Mouse (Mus musculus) Muller cell, postnatal 12 days (primary cell): Measurements from ENCODE around the gene Eps8l1.
"Not testable (repeated sequence)": the region's sequence is repeated elsewhere in the genome, so short reads cannot be mapped to it uniquely, and the experiment has no call there.

ENCODE experiments used
- DNase-seq: peaks from one replicate; pipeline ENCODE4 v3.0.0-alpha.2; 2015; ENCODE audit errors: inconsistent ontology term

Gene Eps8l1

DNA sequence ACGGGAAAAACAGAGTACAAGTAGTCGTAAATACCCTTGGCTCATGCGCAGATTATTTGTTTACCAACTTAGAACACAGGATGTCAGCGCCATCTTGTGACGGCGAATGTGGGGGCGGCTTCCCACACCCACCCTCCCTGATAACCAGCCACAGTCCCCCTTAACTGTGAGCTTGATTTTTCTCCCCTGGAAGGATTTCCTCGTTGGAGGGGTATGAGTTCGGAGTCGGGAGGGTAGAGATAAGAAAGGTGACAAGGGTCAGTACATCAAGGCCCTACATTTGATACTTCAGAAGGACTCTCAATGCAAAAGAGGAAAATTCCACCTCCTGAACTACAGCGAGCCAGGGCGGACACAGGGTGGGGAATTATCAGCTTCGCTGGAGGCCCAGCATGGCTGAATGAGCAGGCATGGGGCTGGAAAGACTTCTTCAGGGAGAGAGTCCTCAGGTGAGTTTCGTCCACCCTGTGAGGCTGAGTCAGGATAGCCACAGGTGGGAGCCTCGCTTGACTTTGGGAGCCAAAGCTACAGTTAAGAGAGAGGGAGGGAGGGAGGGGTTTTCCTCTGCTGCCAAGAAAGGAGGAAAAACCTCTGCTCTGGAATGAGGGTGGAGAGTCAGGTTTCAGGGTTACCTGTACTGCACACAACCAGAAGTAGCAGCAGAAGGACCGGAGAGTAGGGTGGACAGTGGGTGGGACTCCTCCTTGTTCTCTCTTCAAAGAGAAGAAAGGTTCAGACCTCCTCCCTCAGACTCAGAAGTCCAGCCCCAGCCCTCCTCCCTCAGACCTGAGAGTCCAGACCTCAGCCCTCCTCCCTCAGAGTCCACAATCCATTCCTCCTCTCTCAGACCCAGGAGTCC lies at the start of gene Eps8l1:
TSS of gene Eps8l1 (plus strand) at position 99 of the 859 bp plus-strand sequence.
- peak; percentile 40 for DNase-seq

DNA sequence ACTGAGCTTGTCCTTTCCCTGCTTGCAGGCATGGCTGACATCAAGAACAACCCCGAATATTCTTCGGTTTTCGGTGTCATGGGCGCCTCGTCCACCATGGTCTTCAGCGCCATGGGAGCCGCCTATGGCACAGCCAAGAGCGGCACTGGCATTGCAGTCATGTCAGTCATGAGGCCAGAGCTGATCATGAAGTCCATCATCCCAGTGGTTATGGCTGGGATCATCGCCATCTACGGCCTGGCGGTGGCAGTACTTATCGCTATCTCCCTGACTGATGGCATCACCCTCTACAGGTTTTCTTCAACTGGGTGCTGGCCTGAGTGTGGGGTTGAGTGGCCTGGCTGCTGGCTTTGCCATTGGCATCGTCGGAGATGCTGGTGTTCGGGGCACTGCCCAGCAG lies 48.1 kb upstream of the Eps8l1 start:
- not testable (repeated sequence) for DNase-seq

DNA sequence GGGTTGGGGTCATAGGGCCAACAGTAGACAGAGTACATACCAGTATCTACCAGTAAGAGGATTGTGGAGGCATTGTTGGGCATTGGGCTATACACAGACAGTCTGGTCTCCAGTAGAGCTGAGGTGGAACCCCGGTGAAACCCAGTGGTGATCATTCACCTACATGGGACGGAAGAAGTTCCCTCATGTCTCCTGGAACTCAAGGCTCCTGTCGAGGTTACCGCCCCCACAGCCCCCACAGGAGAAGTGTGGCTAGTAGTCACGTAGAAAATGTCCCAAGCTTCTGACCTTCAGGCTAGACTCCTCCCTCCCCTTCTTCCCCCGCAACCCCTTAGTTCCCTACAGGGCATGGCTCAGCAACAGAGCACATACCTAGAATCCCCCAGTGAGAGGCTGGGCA lies 40.8 kb upstream of the Eps8l1 start:
- no peak for DNase-seq

DNA sequence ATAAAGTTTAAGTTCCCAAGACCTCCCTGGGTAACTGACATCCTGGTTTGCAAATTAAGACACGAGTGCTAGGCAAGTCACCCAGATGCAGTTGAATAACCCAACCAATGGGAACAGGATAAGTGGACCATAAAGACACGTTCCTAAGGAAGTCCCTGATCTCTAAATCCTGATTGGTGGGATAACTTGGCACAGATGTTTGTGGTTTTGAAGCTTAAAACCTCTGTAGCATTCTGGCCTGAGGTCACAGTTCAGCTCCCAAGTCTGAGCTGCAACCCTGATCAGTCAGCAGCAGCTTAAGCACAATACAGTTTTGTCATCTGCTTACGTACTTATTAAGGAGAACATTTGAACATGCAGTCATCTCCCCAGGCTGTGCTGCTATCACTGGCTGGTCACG lies 40.2 kb upstream of the Eps8l1 start:
- no peak for DNase-seq

DNA sequence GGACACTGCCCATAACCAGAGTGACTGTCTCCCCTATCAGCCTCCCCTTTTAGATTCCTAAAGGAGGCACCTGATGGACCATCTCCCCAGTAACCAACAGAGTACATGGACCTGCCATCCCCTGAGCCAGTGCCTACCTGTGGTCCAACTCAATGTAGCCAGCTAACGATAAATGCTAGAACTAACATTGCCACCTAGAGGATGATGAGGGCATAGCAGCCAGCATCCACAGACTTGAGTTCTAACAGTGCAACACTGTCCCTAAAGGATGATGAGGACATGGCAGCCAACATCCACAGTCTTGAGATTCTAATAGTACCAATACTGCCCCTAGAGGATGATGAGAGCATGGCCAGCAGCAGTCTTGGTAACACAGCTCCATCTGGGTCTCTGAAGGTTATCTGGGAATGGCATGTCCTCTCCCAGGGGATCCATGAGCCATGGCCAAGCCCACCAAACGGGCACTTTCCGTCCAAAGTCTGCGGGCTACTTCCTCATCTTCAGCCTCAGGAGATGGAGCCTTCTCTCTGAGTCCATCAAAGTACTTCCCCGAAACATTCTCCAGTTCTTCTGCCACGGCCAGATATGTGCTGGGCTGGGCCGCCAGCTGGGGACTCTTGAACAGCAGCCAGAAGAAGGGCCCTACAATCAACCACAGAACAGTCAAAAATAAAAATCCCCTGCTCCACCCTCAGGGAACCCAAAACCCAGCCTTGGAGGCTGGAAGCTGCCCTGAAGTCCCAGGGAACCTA lies 33.1 kb upstream of the Eps8l1 start:
- peak; percentile 86 for DNase-seq

DNA sequence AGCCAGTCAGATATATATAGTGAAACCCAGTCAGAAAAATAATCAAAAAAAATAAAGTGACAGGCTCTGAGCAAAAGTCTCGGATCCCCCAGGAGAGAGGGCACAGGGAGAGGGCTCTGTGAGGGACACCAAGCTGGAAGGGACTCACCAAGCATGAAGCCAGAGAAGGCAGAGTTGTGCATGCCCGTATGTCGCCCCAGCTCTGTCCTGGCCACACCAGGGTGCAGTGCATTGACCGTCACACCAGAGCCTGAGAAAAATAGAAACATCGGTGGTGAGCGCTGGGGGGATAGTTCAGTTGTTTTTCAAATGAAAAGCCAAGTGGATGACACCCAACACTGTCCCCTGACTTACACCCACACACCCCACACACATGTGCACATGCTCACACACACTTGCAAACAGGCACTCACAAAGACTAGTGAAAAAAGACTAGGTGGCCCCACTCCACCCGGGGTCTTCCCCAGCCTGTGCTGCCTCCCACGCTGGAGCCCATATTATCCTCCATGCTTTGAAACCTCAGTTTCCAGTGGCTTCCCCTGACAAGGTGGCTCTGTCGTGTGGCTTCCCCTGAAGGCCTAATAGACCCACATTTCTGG lies 30.1 kb upstream of the Eps8l1 start:
- DNase-seq: no peak

DNA sequence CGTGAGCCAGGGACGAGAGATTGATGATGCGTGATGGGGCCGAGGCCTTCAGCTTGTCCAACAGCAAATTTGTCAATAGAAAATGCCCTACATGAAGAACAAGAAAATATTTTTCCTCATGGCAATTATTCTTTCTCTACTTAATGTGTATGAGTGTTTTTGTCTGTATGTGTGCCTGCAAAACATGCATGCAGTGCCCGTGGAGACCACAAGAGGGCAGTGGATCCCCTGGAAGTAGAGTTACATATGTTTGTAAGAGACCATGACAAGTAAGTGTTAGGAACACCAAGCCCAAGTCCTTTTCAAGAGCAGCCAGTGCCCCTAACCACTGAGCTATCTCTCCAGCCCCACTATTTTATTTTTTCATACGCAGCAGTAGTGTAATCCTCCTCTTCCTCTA lies 28.9 kb upstream of the Eps8l1 start:
- peak; percentile 45 for DNase-seq

DNA sequence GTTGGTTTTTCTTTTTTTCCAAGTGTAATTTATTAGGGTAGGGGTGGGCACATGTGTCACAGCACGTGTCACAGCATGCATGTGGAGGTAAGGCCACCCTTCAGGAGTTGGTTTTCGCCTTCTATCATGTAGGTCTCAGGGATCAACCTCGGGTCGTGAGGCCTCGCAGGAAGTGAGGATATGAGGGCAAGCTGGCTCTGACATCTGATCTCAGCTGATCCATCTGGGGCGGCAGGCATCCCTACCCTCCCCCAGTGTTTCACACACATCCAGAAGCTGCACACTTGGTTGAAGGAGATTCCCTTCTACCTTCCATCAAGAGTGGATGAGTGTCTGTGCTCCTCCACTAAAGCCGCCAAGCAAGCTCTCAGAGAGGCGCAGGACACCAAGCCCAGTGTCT lies 28.4 kb upstream of the Eps8l1 start:
- DNase-seq: no peak

DNA sequence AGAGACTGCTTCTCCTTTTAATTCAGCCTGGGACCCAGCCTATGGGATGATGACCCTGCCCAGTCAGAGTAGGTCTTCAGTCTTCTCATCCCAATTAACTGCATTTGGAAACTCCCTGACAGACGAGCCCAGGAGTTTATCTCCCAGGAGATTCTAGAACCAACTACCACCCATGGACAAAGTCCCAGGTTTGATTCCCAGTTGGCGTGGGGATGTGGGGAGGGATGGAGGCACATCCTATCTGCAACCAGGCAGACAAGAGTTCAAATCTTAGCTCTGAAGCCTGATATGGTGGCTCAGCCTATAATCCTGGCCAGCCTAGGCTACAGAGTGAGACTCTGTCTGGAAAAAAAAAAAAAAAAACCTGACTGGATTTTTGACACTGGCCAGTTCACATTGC lies 22.8 kb upstream of the Eps8l1 start:
- DNase-seq: no peak

DNA sequence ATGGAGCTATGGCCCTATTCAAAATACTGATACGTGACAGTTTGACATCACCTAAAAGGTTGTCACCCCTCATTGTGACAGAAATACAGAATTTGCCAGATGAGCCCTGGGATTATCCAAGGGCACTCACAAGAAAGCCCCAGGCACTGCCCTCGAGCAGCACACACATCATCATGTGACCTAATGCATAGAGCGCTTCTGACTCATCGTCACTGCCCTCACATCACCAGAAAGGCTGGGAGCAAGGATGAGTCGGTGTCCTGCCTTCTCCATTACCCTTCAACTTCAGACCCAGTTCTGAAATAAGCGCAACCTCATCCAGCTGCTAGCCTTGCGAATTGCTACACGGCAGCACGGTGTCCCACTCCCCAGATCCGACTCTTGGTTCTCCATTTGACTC lies 19.9 kb upstream of the Eps8l1 start:
- no peak for DNase-seq

DNA sequence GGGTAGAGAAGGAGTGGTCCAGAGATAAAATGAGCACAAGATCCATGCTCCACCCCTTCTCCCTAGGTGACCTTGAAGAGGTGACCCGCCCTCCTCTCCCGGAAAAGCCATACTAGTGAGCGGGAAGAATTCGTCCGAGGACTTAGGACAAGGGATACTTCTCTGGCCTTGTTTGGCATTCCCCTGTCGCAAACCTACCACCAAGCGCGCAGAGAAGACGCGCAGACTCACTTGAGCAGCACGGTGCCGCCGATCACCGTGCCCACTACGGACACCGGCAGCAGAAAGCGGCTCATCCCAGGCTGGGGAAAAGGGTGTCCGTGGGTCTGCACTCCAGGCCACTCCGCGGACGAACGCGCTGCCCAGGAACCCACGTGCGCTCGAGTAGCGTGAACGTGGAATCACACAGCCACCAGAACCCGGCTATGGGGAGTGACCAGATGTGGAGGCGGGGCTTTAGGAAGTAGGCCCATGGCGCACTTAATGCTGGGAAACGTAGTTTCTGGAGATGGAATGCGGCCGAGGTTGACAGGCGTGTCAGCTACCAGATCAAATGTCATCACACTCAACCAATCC lies 15.2 kb upstream of the Eps8l1 start, which contains the start of gene Rdh13:
TSS of gene Rdh13 (minus strand) at position 434 of the 576 bp plus-strand sequence.
- DNase-seq: peak; percentile 89

DNA sequence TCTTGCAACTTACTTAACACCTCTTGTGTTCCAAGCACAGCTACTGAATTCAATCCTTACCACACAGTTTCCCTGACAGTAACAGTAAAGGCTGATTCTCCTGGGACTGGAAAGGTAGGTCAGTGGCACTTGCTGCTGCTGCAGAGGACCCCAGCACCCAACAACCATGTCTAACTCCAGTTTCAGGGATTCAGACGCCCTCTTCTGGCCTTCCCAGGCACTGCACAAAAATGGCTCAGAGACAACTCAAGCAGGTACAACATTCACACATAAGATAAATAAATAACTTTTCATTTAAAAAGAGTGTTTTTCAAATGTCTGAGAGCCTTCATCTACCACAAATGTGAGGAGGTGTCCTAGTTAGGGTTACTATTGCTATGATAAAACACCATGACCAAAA lies 13.3 kb upstream of the Eps8l1 start:
- DNase-seq: no peak

DNA sequence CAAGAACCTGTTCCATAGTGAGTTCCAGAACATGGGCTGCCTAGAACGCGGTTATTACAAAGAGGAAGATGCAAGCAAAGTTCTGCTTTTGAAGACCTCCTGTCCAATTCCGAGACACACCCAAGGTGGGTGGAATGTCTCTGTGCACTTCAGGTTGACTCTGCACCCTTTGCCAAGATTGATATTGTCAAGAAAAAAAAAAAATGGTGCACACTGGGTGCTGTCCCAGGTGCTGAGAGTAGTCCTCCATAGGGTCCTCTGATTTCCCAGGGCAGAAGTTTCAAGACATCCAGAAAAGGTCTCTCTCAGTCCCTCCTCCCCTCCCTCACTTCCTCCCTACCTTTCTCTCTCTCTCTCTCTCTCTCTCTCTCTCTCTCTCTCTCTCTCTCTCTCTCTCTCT lies 12.0 kb upstream of the Eps8l1 start:
- DNase-seq: no peak

DNA sequence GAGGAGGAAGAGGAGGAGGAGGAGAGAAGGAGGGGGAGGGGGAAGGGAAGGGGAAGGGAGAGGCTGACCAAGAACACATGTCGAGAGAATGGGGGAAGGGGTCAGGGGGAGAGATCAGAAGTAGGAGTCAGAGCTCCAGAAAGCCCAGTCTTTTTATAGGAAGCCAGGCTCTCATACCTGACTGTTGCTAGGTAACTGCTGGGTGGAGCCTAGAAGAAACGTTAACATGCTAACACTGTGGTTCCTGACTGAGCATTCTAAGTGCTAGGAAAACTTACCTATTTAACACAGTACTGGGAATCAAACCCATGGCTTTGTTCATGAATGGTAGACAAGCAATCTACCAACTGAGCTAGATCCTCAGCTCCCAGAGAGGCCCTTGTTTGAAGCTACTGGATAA lies 11.3 kb upstream of the Eps8l1 start:
- DNase-seq: no peak

DNA sequence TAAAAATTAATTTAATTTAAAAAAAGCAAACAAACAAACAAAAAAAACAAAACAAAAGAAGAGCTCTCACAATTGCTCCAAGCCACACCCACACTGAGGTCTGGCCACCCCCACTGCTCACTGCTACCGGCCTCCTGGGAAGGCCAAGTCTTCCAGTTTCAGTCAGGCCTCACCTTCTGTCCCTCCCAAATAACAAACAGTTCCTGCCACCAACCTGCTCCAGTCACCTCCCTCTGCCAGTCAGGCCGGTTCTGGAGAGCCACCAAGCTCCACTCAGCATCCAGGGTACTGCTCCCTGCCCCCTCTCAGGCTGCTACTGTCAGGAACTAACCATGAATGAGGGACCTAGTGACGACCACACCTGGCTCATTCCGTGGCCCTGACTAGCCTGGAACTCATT lies 7.8 kb upstream of the Eps8l1 start:
- no peak for DNase-seq

DNA sequence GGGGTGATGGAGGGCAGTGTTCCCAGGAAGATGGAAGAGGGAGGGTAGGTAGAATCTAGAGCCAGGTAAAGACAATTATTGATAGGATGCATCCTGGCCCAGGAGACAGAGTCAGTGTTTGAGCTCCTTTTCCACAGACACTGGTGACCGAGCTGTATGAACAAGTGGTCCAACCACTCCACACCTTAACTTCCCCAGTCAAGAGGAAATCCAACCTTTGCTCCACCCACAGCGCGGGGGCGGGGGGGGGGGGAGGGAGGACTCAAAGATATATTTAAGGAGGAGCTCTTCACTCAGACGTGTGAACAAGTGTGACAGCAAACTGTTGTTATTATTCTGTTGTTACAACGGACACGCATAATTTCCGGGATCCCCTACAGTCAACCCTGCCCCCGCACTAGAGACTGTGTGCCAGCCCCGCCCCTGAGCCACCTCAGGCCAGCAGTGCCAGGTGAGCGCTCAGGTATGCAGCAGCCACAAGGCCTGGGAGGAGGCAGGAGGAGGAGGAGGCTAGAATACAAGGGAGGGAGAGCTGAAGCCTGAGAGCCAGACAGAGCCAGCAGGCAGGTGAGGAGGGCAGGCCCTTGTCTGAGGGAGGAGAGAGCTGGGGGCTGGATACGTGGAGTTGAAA lies 3.8 kb downstream of the Eps8l1 start:
- no peak for DNase-seq

DNA sequence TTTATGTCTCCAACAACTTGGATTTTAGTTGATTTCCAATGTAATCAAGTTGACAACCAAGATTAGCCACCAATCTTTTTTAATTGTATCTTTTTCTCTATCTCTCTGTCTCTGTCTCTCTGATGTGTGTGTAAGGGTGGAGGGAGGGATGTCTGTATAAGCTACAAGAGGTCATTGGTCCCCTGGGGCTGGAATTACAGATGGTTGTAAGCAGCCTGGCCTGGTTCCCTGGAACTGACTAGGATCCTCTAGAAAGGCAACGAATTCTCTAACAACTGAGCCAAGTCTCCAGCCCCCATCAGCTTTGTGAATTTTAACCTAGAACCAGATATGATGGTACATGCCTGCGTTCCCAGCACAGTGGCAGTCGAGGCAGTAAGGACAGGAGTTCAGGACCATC lies 7.3 kb downstream of the Eps8l1 start:
- DNase-seq: no peak

DNA sequence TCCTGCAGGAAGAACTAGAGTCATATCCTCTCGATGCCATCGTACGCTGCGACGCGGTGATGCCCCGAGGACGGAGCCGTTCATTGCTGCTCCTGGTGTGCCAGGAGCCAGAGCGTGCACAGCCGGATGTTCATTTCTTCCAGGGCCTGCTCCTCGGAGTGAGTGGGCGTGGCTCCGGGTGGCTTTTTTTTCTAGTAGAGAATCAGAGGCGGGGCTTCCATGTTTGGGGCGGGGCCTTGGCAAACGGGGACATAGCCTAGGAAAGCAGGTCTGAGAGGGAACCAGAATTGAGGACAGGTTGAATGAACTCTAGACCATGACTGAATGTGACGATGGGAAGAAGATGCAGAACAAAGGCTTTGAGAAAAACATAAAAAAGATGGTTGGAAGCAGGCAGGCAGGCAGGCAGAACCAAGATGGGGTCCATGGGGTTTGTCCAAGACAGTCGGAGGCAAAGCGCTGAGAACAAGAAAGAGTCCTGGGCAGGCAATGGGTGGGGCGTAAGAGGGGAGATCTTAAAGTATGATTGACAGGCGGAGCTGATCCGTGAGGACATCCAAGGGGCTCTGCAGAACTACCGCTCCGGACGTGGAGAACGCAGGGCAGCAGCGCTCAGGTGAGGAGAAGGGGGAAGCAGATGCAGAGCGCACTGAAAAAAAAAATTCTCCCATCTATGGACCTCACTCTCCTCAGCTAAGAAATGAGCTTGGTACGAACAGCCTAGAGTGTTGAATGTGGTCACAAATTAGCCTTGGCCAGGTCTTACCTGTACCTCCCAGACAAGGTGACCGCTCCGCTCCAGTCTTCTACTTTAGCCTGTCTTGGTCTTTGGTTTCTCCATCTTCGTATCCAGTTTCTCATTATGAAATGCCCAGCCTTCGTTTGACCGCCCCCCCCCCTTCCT lies 10.1 kb downstream of the Eps8l1 start:
- DNase-seq: peak; percentile 74

DNA sequence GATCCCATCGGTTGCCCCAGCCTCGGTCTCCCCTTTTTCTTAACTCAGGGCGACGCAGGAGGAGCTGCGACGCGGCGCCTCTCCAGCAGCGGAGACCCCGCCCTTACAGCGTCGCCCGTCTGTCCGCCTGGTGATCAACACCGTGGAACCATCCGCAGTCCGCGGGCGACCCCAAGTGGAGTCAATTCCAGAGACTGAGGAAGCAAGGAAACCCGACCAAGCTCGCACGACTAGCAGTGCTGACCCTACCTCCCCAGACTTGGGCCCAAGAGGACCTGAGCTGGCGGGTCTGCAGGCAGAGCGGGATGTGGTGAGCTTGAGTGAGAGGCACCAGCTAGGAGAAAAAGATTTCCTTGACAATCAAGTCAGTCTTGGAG lies 10.7 kb downstream of the Eps8l1 start:
- DNase-seq: peak; percentile 84

DNA sequence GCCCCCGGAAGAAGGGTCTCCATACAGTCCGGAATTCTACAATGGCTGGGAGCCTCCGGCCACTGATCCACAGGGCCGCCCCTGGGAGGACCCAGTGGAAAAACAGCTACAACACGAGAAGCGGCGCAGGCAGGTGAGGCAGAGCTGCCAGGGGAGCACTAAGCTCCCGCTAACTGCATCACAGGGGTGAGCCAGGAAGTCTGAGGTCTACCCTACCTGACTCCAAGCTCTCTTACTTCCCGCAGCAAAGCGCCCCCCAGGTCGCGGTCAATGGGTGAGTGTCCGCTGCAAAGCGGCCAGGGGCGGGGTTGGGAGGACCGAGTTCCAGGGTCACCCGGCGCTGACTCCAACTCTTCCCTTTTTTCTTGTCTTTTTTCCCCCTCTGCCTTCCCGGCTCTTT lies 13.5 kb downstream of the Eps8l1 start:
- DNase-seq: no peak
